Mouse (Mus musculus): ENCODE measurements around the gene Unc13d. TPM values are rescaled to one million over a fixed set of nuclear protein-coding genes. Genes with fewer than 3 reads are reported as not detected.
"Not testable (repeated sequence)": the region's sequence is repeated elsewhere in the genome, so short reads cannot be mapped to it uniquely, and the experiment has no call there.

The Unc13d gene
- polyA plus RNA-seq, 1 experiment from 2014 or later = 3.7 TPM

DNA sequence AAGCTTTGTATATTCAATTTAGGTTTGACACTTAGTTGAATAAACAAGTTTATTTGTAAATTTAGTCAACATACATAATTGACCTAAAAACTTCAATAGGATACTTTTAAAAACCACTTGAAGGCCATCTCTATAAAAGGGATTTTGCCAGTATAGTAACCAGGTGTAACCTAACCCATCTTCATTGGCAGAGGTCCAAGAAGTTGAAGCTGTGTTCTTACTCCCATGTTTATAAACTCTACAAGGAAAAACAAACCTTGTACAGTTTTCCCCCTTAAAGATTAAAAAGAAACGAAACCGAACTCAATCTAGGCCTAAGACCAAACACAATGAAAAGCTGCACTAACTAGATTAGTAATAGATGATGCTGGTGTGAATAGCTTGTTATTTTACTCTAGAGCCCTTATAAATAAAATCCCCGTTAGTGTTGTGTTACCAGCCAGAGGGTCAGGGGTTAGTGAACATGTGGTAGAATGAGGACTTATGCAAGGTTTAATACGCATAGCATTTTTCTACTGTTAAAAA, 55.4 kb downstream of the Unc13d start:
- no peaks in the 10 kb centered on the region for H3K9me3 ChIP-seq (ENCODE audit: control insufficient read depth, low read depth, low read length)
- H3K4me3 ChIP-seq (ENCODE audit: low read depth, low read length) = peak overlapping the region; percentile 90
- 44% methylated on average over 4 of the region's 4 CpGs for WGBS
- H3K4me1 ChIP-seq (ENCODE audit: control insufficient read depth, insufficient read depth, low read length) = 0 out of 2 replicates have a peak, but pooled peaks cover 5% of the 10 kb centered on the region
- ATAC-seq (ENCODE audit: insufficient number of reproducible peaks, insufficient read depth, low FRiP score, low read depth) = no peak
- peak overlapping the region; percentile 56 for H3K4me2 ChIP-seq (replicated peaks; ENCODE audit: low read depth, low read length)
- no peaks in the 10 kb centered on the region for H3K27me3 ChIP-seq (ENCODE audit: control insufficient read depth, insufficient read depth, low read length)
- peak overlapping the region; percentile 1; the same call in 1 of the 2 replicates for H3K9ac ChIP-seq (replicated peaks; ENCODE audit: low read depth, low read length)
- peaks cover 12% of the 10 kb centered on the region for H3K36me3 ChIP-seq (ENCODE audit: control insufficient read depth, insufficient read depth, low read length)
- H3K27ac ChIP-seq (ENCODE audit: low read length) = no peak overlapping the region

DNA sequence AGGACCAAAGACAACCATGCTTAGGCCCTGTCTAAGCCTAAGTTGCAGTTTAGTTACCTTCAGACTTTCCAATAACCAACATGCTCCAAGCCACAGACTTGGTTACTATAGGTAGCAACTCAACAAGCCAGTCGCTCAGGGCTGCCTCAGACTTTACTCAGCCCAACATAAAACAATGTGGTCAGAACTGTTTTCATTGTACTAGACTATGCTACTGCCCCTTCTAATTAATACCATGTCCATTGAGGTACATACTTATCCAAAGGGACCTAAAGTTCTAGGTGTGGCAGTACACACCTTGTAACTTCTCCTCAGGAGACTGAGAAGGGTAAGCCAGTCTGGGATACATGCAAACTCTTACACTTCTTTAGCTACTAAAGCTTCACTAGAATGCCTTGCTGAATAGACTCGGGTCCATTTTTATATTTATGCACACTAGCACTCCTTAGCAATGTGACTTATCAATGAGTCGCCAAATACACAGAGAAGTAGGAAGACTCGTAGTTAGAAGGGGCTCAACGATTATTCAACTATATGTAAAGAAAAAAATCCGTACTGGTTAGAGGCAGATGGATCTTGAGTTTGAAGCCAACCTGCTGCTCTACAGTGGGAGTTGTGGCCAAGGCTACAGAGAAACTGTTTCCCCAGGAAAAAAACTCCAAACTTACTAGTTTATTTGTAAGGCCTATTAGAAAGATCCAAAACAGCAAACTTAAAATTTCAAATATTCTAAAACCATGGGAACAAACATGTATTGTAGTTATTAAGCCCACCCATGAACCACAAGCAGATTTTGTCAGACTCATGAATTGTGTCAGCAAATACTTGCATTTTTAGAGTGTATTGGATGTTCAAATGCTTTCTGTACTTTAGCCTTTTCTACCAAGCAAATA, 56.2 kb downstream of the Unc13d start:
- Histone ChIP-seq H3K27ac (ENCODE audit: low read length) (no peak overlapping the region), H3K9ac (replicated peaks; ENCODE audit: low read depth, low read length) (no peak overlapping the region), H3K4me1 (ENCODE audit: control insufficient read depth, insufficient read depth, low read length) (0 out of 2 replicates have a peak, but pooled peaks cover 5% of the 10 kb centered on the region), H3K9me3 (ENCODE audit: control insufficient read depth, low read depth, low read length) (no peaks in the 10 kb centered on the region), H3K4me3 (ENCODE audit: low read depth, low read length) (peak overlapping the region; percentile 90; the same call in 1 of the 2 replicates), H3K4me2 (replicated peaks; ENCODE audit: low read depth, low read length) (peak overlapping the region; percentile 56; the same call in 1 of the 2 replicates), H3K27me3 (ENCODE audit: control insufficient read depth, insufficient read depth, low read length) (no peaks in the 10 kb centered on the region), H3K36me3 (ENCODE audit: control insufficient read depth, insufficient read depth, low read length) (peaks cover 12% of the 10 kb centered on the region)
- no peak for ATAC-seq (ENCODE audit: insufficient number of reproducible peaks, insufficient read depth, low FRiP score, low read depth)
- 70% methylated on average over 6 of the region's 6 CpGs for WGBS

DNA sequence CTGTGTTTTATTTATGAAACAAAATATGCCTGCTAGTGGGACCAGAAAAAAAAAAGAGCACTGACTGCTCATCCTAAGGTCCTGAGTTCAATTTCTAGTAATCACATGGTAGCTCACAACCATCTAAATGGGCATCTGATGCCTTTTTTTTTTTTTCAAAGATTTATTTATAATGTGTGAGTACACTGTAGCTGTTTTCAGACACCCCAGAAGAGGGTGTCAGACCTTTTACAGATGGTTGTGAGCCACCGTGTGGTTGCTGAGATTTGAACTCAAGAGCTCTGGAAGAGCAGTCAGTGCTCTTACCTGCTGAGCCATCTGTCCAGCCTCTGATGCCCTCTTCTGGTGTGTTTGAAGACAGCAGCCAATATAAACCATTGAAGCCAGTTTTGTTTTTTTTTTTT, 57.2 kb downstream of the Unc13d start:
- 46% methylated on average over 1 of the region's 1 CpGs for WGBS
- peaks cover 12% of the 10 kb centered on the region for H3K36me3 ChIP-seq (ENCODE audit: control insufficient read depth, insufficient read depth, low read length)
- H3K4me3 ChIP-seq (ENCODE audit: low read depth, low read length) = no peak overlapping the region
- no peaks in the 10 kb centered on the region for H3K9me3 ChIP-seq (ENCODE audit: control insufficient read depth, low read depth, low read length)
- H3K4me1 ChIP-seq (ENCODE audit: control insufficient read depth, insufficient read depth, low read length) = 0 out of 2 replicates have a peak, but pooled peaks cover 5% of the 10 kb centered on the region
- ATAC-seq (ENCODE audit: insufficient number of reproducible peaks, insufficient read depth, low FRiP score, low read depth) = no peak
- no peak overlapping the region for H3K4me2 ChIP-seq (replicated peaks; ENCODE audit: low read depth, low read length)
- H3K9ac ChIP-seq (replicated peaks; ENCODE audit: low read depth, low read length) = no peak overlapping the region
- no peaks in the 10 kb centered on the region for H3K27me3 ChIP-seq (ENCODE audit: control insufficient read depth, insufficient read depth, low read length)
- H3K27ac ChIP-seq (ENCODE audit: low read length) = no peak overlapping the region

DNA sequence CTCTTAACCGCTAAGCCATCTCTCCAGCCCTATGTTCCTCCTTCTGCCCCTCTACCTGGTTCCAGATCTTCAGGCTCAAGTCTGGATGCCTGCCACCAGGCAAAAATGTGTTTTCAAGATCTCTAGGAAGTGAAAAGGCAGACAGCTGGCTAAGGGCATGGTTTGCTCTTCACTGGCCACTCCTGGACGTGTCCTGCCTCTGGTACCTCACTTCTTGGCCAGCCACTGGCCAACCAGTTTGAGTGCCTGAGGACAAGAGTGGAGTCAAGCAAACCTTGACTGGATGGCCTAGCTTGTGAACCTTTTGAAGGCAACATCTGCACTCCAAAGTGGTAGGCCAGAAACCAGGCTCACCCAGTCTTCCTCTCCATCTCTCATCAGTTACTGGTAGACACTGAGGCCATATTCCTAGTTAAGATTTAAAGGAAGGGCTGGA, 57.8 kb downstream of the Unc13d start:
- Histone ChIP-seq H3K27ac (ENCODE audit: low read length) (no peak overlapping the region), H3K36me3 (ENCODE audit: control insufficient read depth, insufficient read depth, low read length) (peaks cover 12% of the 10 kb centered on the region), H3K4me1 (ENCODE audit: control insufficient read depth, insufficient read depth, low read length) (0 out of 2 replicates have a peak, but pooled peaks cover 3% of the 10 kb centered on the region), H3K9ac (replicated peaks; ENCODE audit: low read depth, low read length) (no peak overlapping the region), H3K9me3 (ENCODE audit: control insufficient read depth, low read depth, low read length) (no peaks in the 10 kb centered on the region), H3K4me2 (replicated peaks; ENCODE audit: low read depth, low read length) (no peak overlapping the region), H3K27me3 (ENCODE audit: control insufficient read depth, insufficient read depth, low read length) (no peaks in the 10 kb centered on the region), H3K4me3 (ENCODE audit: low read depth, low read length) (no peak overlapping the region)
- ATAC-seq (ENCODE audit: insufficient number of reproducible peaks, insufficient read depth, low FRiP score, low read depth) = no peak
- 78% methylated on average over 2 of the region's 2 CpGs for WGBS

DNA sequence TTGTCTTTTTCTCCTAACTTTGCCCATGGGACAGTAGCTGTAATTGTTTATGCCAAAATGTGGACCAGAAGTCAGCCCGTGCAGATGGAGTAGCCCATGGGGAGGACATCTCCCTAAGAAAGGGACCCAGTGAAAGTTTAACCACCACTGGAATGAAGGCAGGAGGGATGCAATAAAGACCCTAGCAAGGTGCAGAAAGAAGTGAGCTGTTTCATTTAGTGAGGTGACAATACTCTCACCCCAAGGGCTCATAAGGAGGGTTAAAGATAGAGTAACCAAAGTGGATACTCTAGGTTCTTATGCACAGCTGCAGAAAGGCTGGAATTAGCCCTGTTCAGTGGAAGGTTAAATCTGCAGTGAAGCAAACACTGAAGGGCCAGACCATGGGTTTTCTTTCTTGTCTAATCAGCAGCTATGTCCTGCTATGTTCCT, 58.4 kb downstream of the Unc13d start:
- no peak for ATAC-seq (ENCODE audit: insufficient number of reproducible peaks, insufficient read depth, low FRiP score, low read depth)

DNA sequence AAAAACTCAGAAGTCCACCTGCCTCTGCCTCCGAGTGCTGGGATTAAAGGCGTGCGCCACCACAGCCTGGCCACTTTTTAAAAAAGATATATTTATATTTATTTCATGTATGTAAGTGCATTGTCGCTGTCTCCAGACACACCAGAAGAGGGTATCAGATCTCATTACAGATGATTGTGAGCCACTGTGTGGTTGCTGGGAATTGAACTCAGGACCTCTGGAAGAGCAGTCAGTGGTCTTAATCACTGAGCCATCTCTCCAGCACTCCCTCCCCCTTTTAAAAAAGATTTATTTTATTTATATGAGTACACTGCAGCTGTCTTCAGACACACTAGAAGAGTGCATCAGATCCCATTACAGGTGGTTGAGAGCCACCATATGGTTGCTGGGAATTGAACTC, 58.9 kb downstream of the Unc13d start:
- not testable (repeated sequence) for ATAC-seq (ENCODE audit: insufficient number of reproducible peaks, insufficient read depth, low FRiP score, low read depth)
- WGBS = 87% methylated on average over 4 of the region's 4 CpGs

More for the DNA sequence above, 58.4 kb downstream of the Unc13d start:
- Histone ChIP-seq H3K27me3 (ENCODE audit: control insufficient read depth, insufficient read depth, low read length) (no peaks in the 10 kb centered on the region), H3K4me2 (replicated peaks; ENCODE audit: low read depth, low read length) (no peak overlapping the region), H3K9me3 (ENCODE audit: control insufficient read depth, low read depth, low read length) (no peaks in the 10 kb centered on the region), H3K36me3 (ENCODE audit: control insufficient read depth, insufficient read depth, low read length) (peaks cover 12% of the 10 kb centered on the region), H3K27ac (ENCODE audit: low read length) (no peak overlapping the region), H3K4me3 (ENCODE audit: low read depth, low read length) (no peak overlapping the region), H3K4me1 (ENCODE audit: control insufficient read depth, insufficient read depth, low read length) (0 out of 2 replicates have a peak, but pooled peaks cover 3% of the 10 kb centered on the region), H3K9ac (replicated peaks; ENCODE audit: low read depth, low read length) (no peak overlapping the region)
- 44% methylated on average over 1 of the region's 1 CpGs for WGBS

DNA sequence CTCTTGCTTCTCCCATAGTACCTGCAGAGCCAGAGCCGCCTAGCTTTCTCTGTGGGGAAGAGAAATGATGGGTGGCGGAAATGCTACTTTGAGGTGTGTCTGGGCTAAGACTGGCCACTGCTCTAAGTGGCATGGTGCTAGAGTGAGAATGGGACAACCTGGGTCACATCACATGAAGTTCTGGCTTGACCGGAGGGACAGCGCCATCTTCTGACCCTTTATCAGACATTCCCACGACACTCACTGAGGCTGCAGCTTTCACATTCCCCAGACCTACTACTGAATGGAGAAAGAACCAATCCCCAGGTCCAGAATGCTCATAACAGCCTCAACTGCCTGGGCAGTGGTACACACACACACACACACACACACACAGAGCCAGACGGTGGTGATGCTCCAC, 59.7 kb downstream of the Unc13d start:
- peak; percentile 24; the same call in 1 of the 2 replicates for ATAC-seq (ENCODE audit: insufficient number of reproducible peaks, insufficient read depth, low FRiP score, low read depth)
- Histone ChIP-seq H3K27ac (ENCODE audit: low read length) (no peak overlapping the region), H3K4me2 (replicated peaks; ENCODE audit: low read depth, low read length) (no peak overlapping the region), H3K4me3 (ENCODE audit: low read depth, low read length) (no peak overlapping the region), H3K36me3 (ENCODE audit: control insufficient read depth, insufficient read depth, low read length) (peaks cover 12% of the 10 kb centered on the region), H3K27me3 (ENCODE audit: control insufficient read depth, insufficient read depth, low read length) (no peaks in the 10 kb centered on the region), H3K9ac (replicated peaks; ENCODE audit: low read depth, low read length) (no peak overlapping the region), H3K4me1 (ENCODE audit: control insufficient read depth, insufficient read depth, low read length) (0 out of 2 replicates have a peak, but pooled peaks cover 3% of the 10 kb centered on the region), H3K9me3 (ENCODE audit: control insufficient read depth, low read depth, low read length) (no peaks in the 10 kb centered on the region)
- WGBS = 36% methylated on average over 6 of the region's 6 CpGs

More for the DNA sequence above, 58.9 kb downstream of the Unc13d start:
- H3K27ac ChIP-seq (ENCODE audit: low read length); H3K4me3 ChIP-seq (ENCODE audit: low read depth, low read length); H3K27me3 ChIP-seq (ENCODE audit: control insufficient read depth, insufficient read depth, low read length); H3K9me3 ChIP-seq (ENCODE audit: control insufficient read depth, low read depth, low read length); H3K4me2 ChIP-seq (replicated peaks; ENCODE audit: low read depth, low read length); H3K9ac ChIP-seq (replicated peaks; ENCODE audit: low read depth, low read length); H3K4me1 ChIP-seq (ENCODE audit: control insufficient read depth, insufficient read depth, low read length): not testable (repeated sequence)
- peaks cover 12% of the 10 kb centered on the region for H3K36me3 ChIP-seq (ENCODE audit: control insufficient read depth, insufficient read depth, low read length)

DNA sequence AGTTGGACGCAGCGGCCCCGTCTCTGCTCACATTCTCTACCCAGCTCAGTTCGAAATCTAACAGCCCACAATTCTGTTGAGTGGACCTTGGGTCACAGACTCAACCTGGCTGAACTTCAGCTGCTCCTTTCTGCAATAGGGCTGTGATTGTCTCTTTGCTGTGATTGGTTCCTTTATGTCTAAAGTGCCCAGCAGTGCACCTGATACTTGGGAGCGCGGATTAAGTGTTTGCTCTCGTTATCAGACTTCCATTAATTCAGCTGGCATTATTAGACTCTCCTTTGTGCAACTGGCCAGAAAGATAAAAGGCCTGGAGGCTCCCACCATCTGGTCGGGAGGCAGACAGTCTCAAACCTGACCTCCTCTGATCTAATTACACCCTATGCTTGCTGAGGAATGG, 62.9 kb downstream of the Unc13d start:
- no peaks in the 10 kb centered on the region for H3K27me3 ChIP-seq (ENCODE audit: control insufficient read depth, insufficient read depth, low read length)
- H3K4me3 ChIP-seq (ENCODE audit: low read depth, low read length) = no peak overlapping the region
- peaks cover under 1% of the 10 kb centered on the region; the same call in 1 of the 2 replicates for H3K36me3 ChIP-seq (ENCODE audit: control insufficient read depth, insufficient read depth, low read length)
- ATAC-seq (ENCODE audit: insufficient number of reproducible peaks, insufficient read depth, low FRiP score, low read depth) = peak; percentile 1; the same call in 1 of the 2 replicates
- H3K9ac ChIP-seq (replicated peaks; ENCODE audit: low read depth, low read length) = no peak overlapping the region
- H3K9me3 ChIP-seq (ENCODE audit: control insufficient read depth, low read depth, low read length) = no peaks in the 10 kb centered on the region
- 54% methylated on average over 8 of the region's 8 CpGs for WGBS
- H3K4me2 ChIP-seq (replicated peaks; ENCODE audit: low read depth, low read length) = no peak overlapping the region
- peaks cover 11% of the 10 kb centered on the region for H3K4me1 ChIP-seq (ENCODE audit: control insufficient read depth, insufficient read depth, low read length)
- H3K27ac ChIP-seq (ENCODE audit: low read length) = peak overlapping the region; percentile 17; the same call in 1 of the 2 replicates
